Comparison of ENCODE assay signal across 9 mouse cellular contexts in the genomic region with DNA sequence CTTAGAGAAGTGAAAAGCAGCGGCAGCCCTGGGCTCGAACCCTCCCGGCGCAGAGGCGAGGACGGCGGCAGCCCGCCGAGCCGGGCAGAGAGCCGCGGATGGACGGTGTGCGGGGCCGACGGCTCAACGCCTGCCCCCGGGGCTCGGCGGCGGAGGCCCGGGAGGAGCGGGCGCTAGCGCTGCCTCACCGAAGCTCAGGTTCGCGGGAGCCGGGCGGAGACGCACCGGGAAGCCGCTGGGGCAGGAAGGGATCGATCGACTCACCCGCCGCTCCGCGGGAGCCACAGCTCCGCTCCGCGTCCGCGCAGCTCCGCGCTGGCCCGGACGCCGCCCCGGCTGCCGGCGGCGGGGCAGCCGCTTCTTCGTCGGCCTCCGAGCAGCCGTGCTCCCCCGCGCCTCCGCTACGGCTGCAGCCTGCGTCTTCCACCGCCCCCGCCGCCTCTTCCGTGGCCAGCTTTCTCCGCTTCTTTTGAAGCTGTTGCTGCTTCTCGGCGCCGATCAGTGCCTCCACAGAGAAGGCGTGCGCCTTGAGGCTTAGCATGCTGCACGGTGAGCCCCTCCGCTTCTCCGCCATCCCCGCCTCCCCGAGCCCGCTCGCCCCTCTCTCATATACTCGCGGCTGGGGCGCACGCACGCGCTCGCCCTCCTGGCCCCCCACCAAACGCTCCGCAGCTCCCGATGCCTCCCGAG. TPM values are rescaled to one million over a fixed set of nuclear protein-coding genes. Genes with fewer than 3 reads are reported as not detected.
A peak's percentile ranks its signal among the peaks of the same experiment; 100 is the strongest.
DNase-seq lines count a peak whose midpoint lies in the region; ATAC-seq and TF ChIP-seq lines count a peak whose summit lies in the region.
"Had no signal": no experiment of that assay in that cellular context is flagged by ENCODE, and none has a peak within 500 bp of the region (broad histone marks: within the 10 kb centered on the region; RNA-seq: fewer than 3 reads in every experiment).

No protein-coding gene starts in this region.

- TF ChIP-seq CTCF in lung, adult 2 months (IDR thresholded peaks at IDR 0.05; ENCODE audit: insufficient read depth, low read length) = no peak
- no peak for TF ChIP-seq CTCF in hindbrain, postnatal 0 days (IDR thresholded peaks at IDR 0.05; ENCODE audit: low read depth)

- peak; percentile 51 for ATAC-seq in forebrain, embryonic 11.5 days (replicated peaks; ENCODE audit: low FRiP score)
- ATAC-seq in hindbrain, postnatal 0 days = peak; percentile 41
- ATAC-seq in midbrain, embryonic 12.5 days (ENCODE audit: low FRiP score, low read depth) = peak; percentile 73
- ATAC-seq in erythroid progenitor cell, adult 5-6 weeks (replicated peaks; ENCODE audit: low FRiP score, poor library complexity, severe bottlenecking) = no peak

- peaks cover 55% of the 10 kb centered on the region for H3K27me3 ChIP-seq in forebrain, embryonic 11.5 days (ENCODE audit: control insufficient read depth, insufficient read depth, low read length)
- peaks cover 73% of the 10 kb centered on the region for H3K27me3 ChIP-seq in hindbrain, postnatal 0 days (ENCODE audit: insufficient read depth, low read length)
- peaks cover 62% of the 10 kb centered on the region for H3K27me3 ChIP-seq in midbrain, embryonic 12.5 days

- no peaks in the 10 kb centered on the region; the same call in 1 of the 2 replicates for H3K4me1 ChIP-seq in lung, adult 2 months (ENCODE audit: control insufficient read depth, insufficient read depth, low read length)
- H3K4me1 ChIP-seq in forebrain, embryonic 11.5 days (replicated peaks; ENCODE audit: control insufficient read depth, insufficient read depth, low read length) = peaks cover 12% of the 10 kb centered on the region
- H3K4me1 ChIP-seq in hindbrain, postnatal 0 days (ENCODE audit: insufficient read depth, low read length) = no peaks in the 10 kb centered on the region
- H3K4me1 ChIP-seq in midbrain, embryonic 12.5 days = peaks cover 23% of the 10 kb centered on the region

- peak overlapping the region; percentile 80 for H3K4me2 ChIP-seq in forebrain, embryonic 11.5 days (ENCODE audit: low read depth, low read length, severe bottlenecking)
- peak overlapping the region; percentile 60 for H3K4me2 ChIP-seq in hindbrain, postnatal 0 days (ENCODE audit: low read depth, low read length)
- H3K4me2 ChIP-seq in midbrain, embryonic 12.5 days (replicated peaks) = peak overlapping the region; percentile 75

- TF ChIP-seq POLR2A in lung, adult 2 months (IDR thresholded peaks at IDR 0.05; ENCODE audit: borderline replicate concordance, extremely low read depth, low read depth, low read length) = no peak

- no peak overlapping the region for H3K27ac ChIP-seq in forebrain, embryonic 11.5 days (ENCODE audit: low read depth, low read length)
- peak overlapping the region; percentile 36; the same call in 1 of the 2 replicates for H3K27ac ChIP-seq in hindbrain, postnatal 0 days
- H3K27ac ChIP-seq in midbrain, embryonic 12.5 days (replicated peaks) = 0 out of 2 replicates have a peak overlapping the region, but pooled peaks have one; percentile 6
- H3K27ac ChIP-seq: macrophage had no signal

- peak overlapping the region; percentile 44 for H3K9ac ChIP-seq in forebrain, embryonic 11.5 days (ENCODE audit: low read length)
- H3K9ac ChIP-seq in hindbrain, postnatal 0 days (replicated peaks; ENCODE audit: low read length) = peak overlapping the region; percentile 49; the same call in 1 of the 2 replicates
- peak overlapping the region; percentile 51 for H3K9ac ChIP-seq in midbrain, embryonic 12.5 days (replicated peaks)

- H3K4me3 ChIP-seq in lung, adult 2 months (replicated peaks; ENCODE audit: extremely low read depth, low read depth, low read length) = peak overlapping the region; percentile 23
- peak overlapping the region; percentile 41 for H3K4me3 ChIP-seq in forebrain, embryonic 11.5 days (ENCODE audit: low read depth, low read length)
- H3K4me3 ChIP-seq in hindbrain, postnatal 0 days (ENCODE audit: low read length) = peak overlapping the region; percentile 39
- peak overlapping the region; percentile 47 for H3K4me3 ChIP-seq in midbrain, embryonic 12.5 days

- no peaks in the 10 kb centered on the region for H3K36me3 ChIP-seq in forebrain, embryonic 11.5 days (ENCODE audit: control insufficient read depth, insufficient read depth, low read length)
- no peaks in the 10 kb centered on the region for H3K36me3 ChIP-seq in hindbrain, postnatal 0 days (ENCODE audit: insufficient read depth, low read length)
- no peaks in the 10 kb centered on the region for H3K36me3 ChIP-seq in midbrain, embryonic 12.5 days

- WGBS in lung, adult 2 months = 1% methylated on average over 90 of the region's 91 CpGs
- under 1% methylated on average over 73 of the region's 91 CpGs for WGBS in forebrain, embryonic 11.5 days
- WGBS in hindbrain, postnatal 0 days = under 1% methylated on average over 60 of the region's 91 CpGs
- under 1% methylated on average over 74 of the region's 91 CpGs for WGBS in midbrain, embryonic 12.5 days

- H3K9me3 ChIP-seq in forebrain, embryonic 11.5 days (ENCODE audit: control insufficient read depth, low read length) = no peaks in the 10 kb centered on the region
- H3K9me3 ChIP-seq in hindbrain, postnatal 0 days (ENCODE audit: low read length) = no peaks in the 10 kb centered on the region
- H3K9me3 ChIP-seq in midbrain, embryonic 12.5 days = no peaks in the 10 kb centered on the region

- DNase-seq in lung, adult 2 months = no peak
- no peak for DNase-seq in lung, adult 18-20 months
- DNase-seq in adrenal gland, postnatal 10 days = peak; percentile 61
- peak; percentile 78 for DNase-seq in forebrain, embryonic 11.5 days (ENCODE audit: low spot score)
- DNase-seq in hindbrain, postnatal 0 days (ENCODE audit: low spot score) = no peak
- DNase-seq in T-cell, adult 2 months (ENCODE audit: low spot score) = no peak

RNA-seq across cellular contexts. Expression of gene Tbx18, which starts 0.6 kb away (rescaled TPM):
- 0.52 and 0.57 TPM in 2 replicates for polyA plus RNA-seq in lung, adult 2 months (2012; rRNA removed)
- 1 to 10 TPM; 3.5 to 3.7 TPM for total RNA-seq in adrenal gland, postnatal 10 days (2021)
- 5.4 and 6.0 TPM in 2 replicates for polyA plus RNA-seq in forebrain, embryonic 11.5 days (2014; fragmentation: Nextera tagmentation; extraction: Ambion mirVana)
- total RNA-seq in hindbrain, postnatal 0 days (2014; rRNA removed) = 3.3 and 5.9 TPM in 2 replicates
- 1.2 and 1.7 TPM in 2 replicates for polyA plus RNA-seq in hindbrain, postnatal 0 days (2015; fragmentation: Nextera tagmentation; extraction: Ambion mirVana)
- 5.6 and 6.4 TPM in 2 replicates for polyA plus RNA-seq in midbrain, embryonic 12.5 days (2016; fragmentation: Nextera tagmentation; extraction: Ambion mirVana)
- not detected in 2 replicates for total RNA-seq in erythroid progenitor cell, adult 5-6 weeks (2015; ENCODE audit: low replicate concordance)
- not detected in 2 replicates for total RNA-seq in erythroid progenitor cell, adult 5-6 weeks (2017; ENCODE audit: low replicate concordance)
- polyA plus RNA-seq: macrophage had no signal

Comparison
In these comparisons a context has a peak if more than half of its experiments do, and no peak if none do; other contexts are left out.
1. DNase-seq: peak in adrenal gland, postnatal 10 days (single experiment) and forebrain, embryonic 11.5 days (single experiment); none in lung, adult 2 months (single experiment), lung, adult 18-20 months (0 of 2), hindbrain, postnatal 0 days (single experiment) and T-cell, adult 2 months (single experiment).
2. Peak in every context shown above with its lines, with median percentiles within 50 percentile points of each other: H3K4me3 ChIP-seq, H3K4me2 ChIP-seq and H3K9ac ChIP-seq.